Mouse (Mus musculus) liver, embryonic 14.5 days (tissue): ENCODE data around the gene Ryr1. TPM values are rescaled to one million over a fixed set of nuclear protein-coding genes. Genes with fewer than 3 reads are reported as not detected.

Source experiments
- ATAC-seq: fragments of 200-750 bp; cut with Nextera tagmentation; 2 replicates; pipeline ENCODE4 v1.8.0; 2017; ENCODE audit warnings: moderate number of reproducible peaks, mild to moderate bottlenecking, moderate library complexity; ENCODE audit not compliant: insufficient read depth
- DNase-seq, 3 experiments: peaks; one replicate each; pipeline ENCODE4 v3.0.0-alpha.2; 2012 to 2013; ENCODE audit warnings: low read depth in 3 of 3, low spot score in 3 of 3
- H3K27ac ChIP-seq: fragments of 300-500 bp; sonication (generic); 2 replicates; pipeline ENCODE4 v1.5.1; 2014; ENCODE audit warnings: moderate library complexity, mild to moderate bottlenecking, control low read depth, inconsistent platforms
- H3K27me3 ChIP-seq: fragments of 300-500 bp; sonication (generic); 2 replicates; pipeline ENCODE4 v1.6.1; 2014; ENCODE audit warnings: mild to moderate bottlenecking, low read length, moderate library complexity; ENCODE audit not compliant: control insufficient read depth, insufficient read depth
- H3K36me3 ChIP-seq: fragments of 300-500 bp; sonication (generic); replicated peaks from 2 replicates; pipeline ENCODE4 v1.6.1; 2014; ENCODE audit warnings: low read depth; ENCODE audit not compliant: control insufficient read depth, insufficient read depth
- H3K4me1 ChIP-seq, 2 experiments: fragments of 200-500 bp in 1 of 2; fragments of 300-500 bp in 1 of 2; sonication (generic) in 1 of 2; replicated peaks; 2 replicates each; pipeline ENCODE4 v1.6.1; 2012 to 2014; ENCODE audit warnings: antibody characterized with exemption in 1 of 2, inconsistent platforms in 1 of 2, low read length in 1 of 2; ENCODE audit not compliant: control insufficient read depth in 2 of 2, insufficient read depth in 2 of 2
- H3K4me2 ChIP-seq: fragments of 300-500 bp; sonication (generic); 2 replicates; pipeline ENCODE4 v1.6.1; 2014; ENCODE audit warnings: low read depth, mild to moderate bottlenecking, control low read depth, moderate library complexity
- H3K4me3 ChIP-seq, 2 experiments: fragments of 200-500 bp in 1 of 2; fragments of 300-500 bp in 1 of 2; sonication (generic) in 1 of 2; 2 replicates each; pipeline ENCODE4 v1.5.1; 2012 to 2014; ENCODE audit warnings: low read depth in 2 of 2, low read length in 2 of 2, mild to moderate bottlenecking in 2 of 2, control low read depth in 1 of 2, inconsistent platforms in 1 of 2, moderate library complexity in 1 of 2; ENCODE audit not compliant: insufficient read depth in 1 of 2
- H3K9ac ChIP-seq: fragments of 300-500 bp; sonication (generic); replicated peaks from 2 replicates; pipeline ENCODE4 v1.6.1; 2014; ENCODE audit warnings: mild to moderate bottlenecking, control low read depth, moderate library complexity
- H3K9me3 ChIP-seq: fragments of 300-500 bp; sonication (generic); 2 replicates; pipeline ENCODE4 v1.6.1; 2016; ENCODE audit warnings: low read length, mixed read lengths; ENCODE audit not compliant: control insufficient read depth
- CTCF ChIP-seq: IDR thresholded peaks from 2 replicates; pipeline ENCODE4 v1.5.1; 2016; ENCODE audit warnings: antibody characterized with exemption, low read depth, control low read depth
- EP300 ChIP-seq: IDR thresholded peaks from 2 replicates; pipeline ENCODE4 v1.6.1; 2016; ENCODE audit warnings: antibody characterized with exemption, low read depth
- WGBS: fragments of 180-500 bp; shearing (Covaris S2); extraction: QIAGEN DNeasy Blood & Tissue Kit; methylation state at CpG from one replicate; pipeline ENCODE4 v1.1.7; 2014; ENCODE audit not compliant: insufficient replicate concordance; 5-methylcytosine and 5-hydroxymethylcytosine counted together
- polyA plus RNA-seq, 2 experiments: library from polyadenylated mRNA; depleted of rRNA in 1 of 2; stranded (reverse) in 1 of 2; unstranded in 1 of 2; fragments of >200 nt; fragmentation: Nextera tagmentation in 1 of 2; extraction: Ambion mirVana in 1 of 2; gene quantifications; 2 replicates each; pipeline versions ENCODE4 v1.2.1 to v1.2.3; 2012 to 2014

Ryr1 gene
- polyA plus RNA-seq, 2 experiments = 0.06 to 0.08 TPM

DNA sequence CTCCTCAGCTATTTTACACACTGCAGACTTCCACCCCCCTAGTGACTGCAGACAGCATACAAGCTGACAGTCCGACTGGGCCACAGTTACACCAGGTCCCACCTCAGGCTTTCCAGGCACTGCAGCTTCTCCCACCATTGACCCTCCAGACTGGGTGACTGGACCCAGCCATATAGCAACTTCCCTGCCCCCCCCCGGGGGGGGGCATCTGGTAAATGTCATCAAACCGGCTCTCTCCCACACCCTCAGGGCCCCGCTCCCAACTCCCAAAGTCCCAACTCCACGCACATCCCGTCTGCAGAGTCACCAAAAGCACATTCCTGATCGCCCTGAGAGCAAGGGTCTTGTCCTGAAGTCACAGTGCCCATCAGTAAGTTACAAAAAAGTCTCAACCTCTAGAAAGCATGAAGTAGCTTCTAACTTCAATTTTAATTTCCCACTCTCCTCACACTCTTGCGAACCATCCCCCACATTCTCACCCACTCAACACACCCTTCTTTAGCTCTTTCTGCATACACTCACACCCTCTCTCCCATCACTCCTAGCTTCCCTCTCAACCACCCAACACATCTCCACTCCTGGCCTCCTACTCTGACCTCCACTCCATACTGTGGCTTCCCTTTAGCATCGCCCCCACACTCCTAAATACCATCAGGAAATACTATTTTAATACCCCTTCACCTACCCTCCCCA, 164.5 kb downstream of the Ryr1 start:
- 36% methylated on average over 9 of the region's 9 CpGs for WGBS
- H3K9me3 ChIP-seq = no peaks in the 10 kb centered on the region
- TF ChIP-seq CTCF = no peak
- TF ChIP-seq EP300 = no peak
- DNase-seq = no peak
- H3K4me1 ChIP-seq = peaks cover 34 to 58% of the 10 kb centered on the region in 2 experiments
- peak overlapping the region; percentile 86 to 92 for H3K4me3 ChIP-seq
- ATAC-seq = no peak
- peak overlapping the region; percentile 98 for H3K9ac ChIP-seq
- H3K36me3 ChIP-seq = peaks cover 4% of the 10 kb centered on the region; the same call in 1 of the 2 replicates
- peak overlapping the region; percentile 76 for H3K27ac ChIP-seq
- peak overlapping the region; percentile 90 for H3K4me2 ChIP-seq
- H3K27me3 ChIP-seq = no peaks in the 10 kb centered on the region

DNA sequence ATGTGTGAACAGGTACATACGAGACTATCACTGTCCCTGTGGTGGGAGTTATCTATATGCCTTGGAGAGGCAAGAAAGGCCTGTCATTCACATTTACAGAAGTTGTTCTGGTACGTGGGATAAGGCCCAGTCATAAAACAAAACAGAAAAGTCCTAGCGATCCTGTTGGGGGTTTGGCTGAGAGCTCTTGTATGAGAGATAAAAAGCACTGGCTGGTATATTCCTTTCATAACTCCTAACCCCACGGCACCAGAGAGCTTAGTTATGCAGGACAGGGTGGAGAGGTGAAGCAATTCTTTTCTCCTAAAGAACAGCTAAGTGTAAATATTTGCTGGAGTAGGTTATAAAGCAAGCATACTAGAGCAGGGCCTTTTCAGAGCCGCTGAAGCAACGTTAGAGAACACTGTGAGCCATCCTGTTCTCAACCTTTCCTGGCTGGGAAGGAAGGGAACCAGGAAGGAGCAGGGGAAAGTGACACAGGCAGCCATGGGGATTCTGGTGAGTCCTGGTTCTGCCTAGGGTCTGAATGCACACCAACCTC, 165.4 kb downstream of the Ryr1 start:
- Histone ChIP-seq H3K9ac (peak overlapping the region; percentile 98), H3K4me2 (peak overlapping the region; percentile 90), H3K36me3 (peaks cover 4% of the 10 kb centered on the region; the same call in 1 of the 2 replicates), H3K9me3 (no peaks in the 10 kb centered on the region), H3K4me3 (peak overlapping the region; percentile 21 to 86), H3K4me1 (peaks cover 42 to 66% of the 10 kb centered on the region in 2 experiments), H3K27me3 (no peaks in the 10 kb centered on the region), H3K27ac (peak overlapping the region; percentile 76)
- DNase-seq = peak in 1 of 3 experiments; percentile 49
- 6% methylated on average over 6 of the region's 6 CpGs for WGBS
- no peak for TF ChIP-seq CTCF
- no peak for ATAC-seq

DNA sequence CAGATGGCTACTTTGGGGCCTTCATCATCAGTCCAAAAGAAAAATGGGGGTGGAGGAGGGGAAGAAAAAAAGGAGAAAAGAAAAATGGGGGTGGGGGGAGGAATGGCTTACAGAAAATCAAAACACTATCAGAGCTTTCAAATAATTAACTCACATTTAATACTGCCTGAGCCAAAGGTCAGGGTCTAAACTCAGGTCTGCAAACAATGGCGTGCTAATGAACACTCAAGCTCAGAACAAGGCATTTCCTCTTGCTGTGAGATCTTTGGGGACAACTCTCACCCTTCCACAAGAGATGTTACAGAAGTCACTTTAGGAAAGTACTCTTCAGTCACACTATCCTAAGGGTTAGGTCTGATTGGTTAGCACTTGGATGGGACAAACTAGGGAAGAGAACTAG, 166.2 kb downstream of the Ryr1 start:
- WGBS = 76% methylated on average over 1 of the region's 1 CpGs

DNA sequence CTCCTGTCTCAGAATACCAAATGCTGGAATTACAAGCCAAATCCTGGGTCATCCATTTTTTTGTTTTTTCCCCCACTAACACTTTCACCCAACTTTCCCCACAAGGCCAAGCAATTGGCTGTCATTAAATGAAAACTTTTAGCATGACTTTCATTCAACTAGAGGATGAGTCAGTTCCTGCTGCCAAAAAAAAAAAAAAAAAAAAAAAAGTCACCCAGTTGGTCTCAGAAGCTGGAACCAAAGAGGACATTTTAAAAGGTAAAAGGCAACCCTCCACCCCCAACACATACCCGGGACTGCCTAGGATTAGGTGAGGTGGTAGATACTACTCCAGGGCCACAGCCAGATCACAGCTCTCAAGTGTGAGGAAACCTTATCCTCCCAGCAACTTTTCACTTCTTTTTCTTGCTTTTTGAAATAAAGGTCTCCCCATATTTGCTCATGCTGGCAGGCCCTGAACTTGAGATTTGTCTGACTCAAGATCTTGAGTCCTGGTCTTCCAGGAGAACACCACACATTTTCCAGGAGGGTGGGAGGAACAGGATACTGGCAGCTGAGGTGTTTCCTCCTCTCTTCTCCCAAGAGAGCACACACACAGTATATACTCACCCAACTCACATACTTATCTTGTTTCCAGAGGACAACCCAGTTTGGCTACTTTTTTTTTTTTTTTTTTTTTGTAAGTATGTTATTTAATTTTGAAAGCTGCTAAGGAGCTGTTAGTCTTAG, 166.8 kb downstream of the Ryr1 start:
- Histone ChIP-seq H3K4me3 (peak overlapping the region in 1 of 2 experiments; percentile 12; a peak in 1 of 4 replicates), H3K4me2 (peak overlapping the region; percentile 90), H3K36me3 (peaks cover 4% of the 10 kb centered on the region; the same call in 1 of the 2 replicates), H3K27ac (peak overlapping the region; percentile 32), H3K4me1 (peaks cover 55 to 74% of the 10 kb centered on the region in 2 experiments), H3K9ac (peak overlapping the region; percentile 31), H3K9me3 (no peaks in the 10 kb centered on the region), H3K27me3 (no peaks in the 10 kb centered on the region)
- ATAC-seq = no peak
- 29% methylated on average over 1 of the region's 1 CpGs for WGBS
- TF ChIP-seq EP300 (no peak), CTCF (no peak)
- DNase-seq = no peak

More for the DNA sequence above, 166.2 kb downstream of the Ryr1 start:
- TF ChIP-seq EP300 = no peak
- TF ChIP-seq CTCF = no peak
- peak overlapping the region in 1 of 2 experiments; percentile 86; a peak in 2 of 4 replicates for H3K4me3 ChIP-seq
- H3K9ac ChIP-seq = peak overlapping the region; percentile 34
- peak overlapping the region; percentile 90 for H3K4me2 ChIP-seq
- peaks cover 4% of the 10 kb centered on the region; the same call in 1 of the 2 replicates for H3K36me3 ChIP-seq
- no peak for ATAC-seq
- no peak for DNase-seq
- peak overlapping the region; percentile 76 for H3K27ac ChIP-seq
- no peaks in the 10 kb centered on the region for H3K27me3 ChIP-seq
- no peaks in the 10 kb centered on the region for H3K9me3 ChIP-seq
- peaks cover 50 to 73% of the 10 kb centered on the region in 2 experiments for H3K4me1 ChIP-seq

DNA sequence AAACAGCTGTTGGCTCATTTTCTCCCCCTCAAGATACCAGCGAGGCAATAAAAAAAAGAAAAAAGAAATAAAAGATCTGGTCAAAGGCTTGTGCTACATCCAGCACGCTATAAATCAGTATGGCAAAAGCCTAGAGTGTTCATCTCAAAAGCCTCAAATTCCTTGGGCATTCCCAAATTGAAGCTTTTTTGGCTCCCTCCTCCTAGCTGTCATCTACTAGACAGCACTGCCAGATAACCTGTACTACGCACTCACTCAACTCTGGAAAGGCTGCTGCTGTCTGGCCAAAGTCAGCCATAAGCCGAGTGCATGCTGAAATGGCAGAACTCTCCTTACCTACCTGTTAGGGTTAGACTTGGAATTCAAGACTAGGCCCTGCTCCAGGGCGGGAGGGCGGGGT, 167.7 kb downstream of the Ryr1 start:
- DNase-seq = no peak
- peak overlapping the region; percentile 14 for H3K27ac ChIP-seq

More for the DNA sequence above, 167.7 kb downstream of the Ryr1 start:
- Histone ChIP-seq H3K4me1 (peaks cover 60 to 76% of the 10 kb centered on the region in 2 experiments), H3K4me2 (peak overlapping the region; percentile 8; the same call in 1 of the 2 replicates), H3K9ac (0 out of 2 replicates have a peak overlapping the region, but pooled peaks have one; percentile 10), H3K4me3 (no peak overlapping the region), H3K36me3 (peaks cover 7% of the 10 kb centered on the region), H3K27me3 (no peaks in the 10 kb centered on the region), H3K9me3 (no peaks in the 10 kb centered on the region)
- WGBS = 71% methylated on average over 6 of the region's 6 CpGs
- ATAC-seq = no peak
- TF ChIP-seq CTCF = no peak
- no peak for TF ChIP-seq EP300
